Mouse (Mus musculus) stomach, postnatal 0 days (tissue): ENCODE results near the gene Slc39a1.
"Not testable (repeated sequence)": the region's sequence is repeated elsewhere in the genome, so short reads cannot be mapped to it uniquely, and the experiment has no call there.

Experiments
- CTCF ChIP-seq: IDR thresholded peaks from 2 replicates; pipeline ENCODE4 v1.5.1; 2016; ENCODE audit warnings: antibody characterized with exemption, low read depth, mild to moderate bottlenecking, moderate library complexity
- EP300 ChIP-seq: optimal IDR thresholded peaks from 2 replicates; pipeline ENCODE3; 2016; ENCODE audit warnings: antibody characterized with exemption

- not testable (repeated sequence) for TF ChIP-seq CTCF, EP300
Observed at GRCm38 (mm10) chr3:90252659-90253058, 4.7 kb downstream of the Slc39a1 start.
